Mouse (Mus musculus) B cell, adult 62 days (primary cell): ENCODE data around the gene Gsk3a. TPM values are rescaled to one million over a fixed set of nuclear protein-coding genes. Genes with fewer than 3 reads are reported as not detected.

Source experiments
- total RNA-seq: library from RNA; stranded (reverse); gene quantifications from 4 replicates; pipeline ENCODE4 v1.2.4, GENCODE M21; 2023

Gsk3a gene
- 81.1 to 85.7 TPM (median 84.3 TPM) in 4 replicates for total RNA-seq

GRCm38 (mm10) chr7:25237249-25238014, at the start of gene Gsk3a:
Gene Gsk3a (minus strand): TSS chr7:25237851.

DNA sequence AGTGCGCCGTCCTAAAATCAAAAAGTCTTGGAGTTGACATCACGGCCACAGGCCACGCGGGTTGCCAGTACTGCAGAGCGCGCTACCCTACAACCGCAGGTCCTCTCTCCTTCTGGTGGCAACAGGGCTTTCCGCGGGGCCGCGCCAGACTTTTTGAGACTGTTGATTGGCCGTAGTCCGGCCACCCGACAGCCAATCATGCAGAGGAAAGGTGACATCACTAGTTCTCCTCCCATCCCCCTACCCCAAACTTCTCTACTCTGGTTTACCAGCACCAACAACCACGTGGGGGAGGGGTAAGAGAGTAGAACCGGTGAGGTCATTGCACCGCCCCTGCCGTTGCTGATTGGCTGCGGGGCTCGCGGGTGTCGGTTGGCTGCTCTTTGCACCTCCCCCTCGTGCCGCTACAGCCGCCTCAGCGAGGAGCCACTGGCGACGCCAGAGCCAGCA, 29.7 kb upstream of the Gsk3a start, which contains the start of gene Cic:
TSS of gene Cic (plus strand) at position 404 of the 450 bp plus-strand sequence.

DNA sequence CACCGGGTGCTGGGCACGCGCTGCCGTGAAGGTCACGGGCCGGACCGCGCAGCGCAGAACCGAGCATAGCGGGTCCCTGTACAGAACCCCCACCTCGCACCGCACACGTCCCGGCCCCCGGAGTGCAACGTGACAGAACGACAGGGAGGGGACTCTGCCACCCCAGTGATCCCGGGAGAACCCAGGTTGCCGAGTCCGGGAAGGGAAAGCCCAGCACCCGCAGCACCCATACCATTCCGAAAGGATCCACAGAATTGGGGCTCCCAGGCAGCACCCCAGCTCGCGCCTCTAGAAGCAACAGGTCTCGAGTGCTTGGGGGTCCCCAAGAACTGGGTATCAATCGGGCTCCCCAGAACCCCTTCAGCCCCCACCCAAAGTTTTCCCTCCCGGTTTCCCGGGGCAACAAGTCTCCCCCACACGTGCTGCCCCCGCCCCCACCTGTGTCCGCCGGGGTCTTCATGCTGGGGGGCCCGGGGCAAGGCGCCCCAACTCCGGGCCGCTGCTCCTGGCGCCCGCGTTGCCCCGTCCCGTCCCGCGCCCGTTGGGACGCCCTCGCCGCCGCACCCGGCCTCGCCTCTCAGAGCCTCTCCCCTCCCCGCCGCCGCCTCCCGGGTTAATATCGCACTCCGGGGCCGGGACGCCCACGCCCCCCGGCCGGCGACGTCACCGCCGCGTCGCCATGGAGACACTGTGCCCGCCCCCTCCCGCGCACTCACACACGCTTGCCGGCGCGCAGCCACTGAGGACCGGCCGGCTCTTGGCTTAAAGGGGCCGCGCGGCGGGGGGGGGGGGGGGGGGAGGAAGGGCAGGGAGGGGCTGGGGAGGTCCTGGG, 12.7 kb upstream of the Gsk3a start, which contains the start of gene Erf:
TSS of gene Erf (minus strand) at position 621 of the 832 bp plus-strand sequence.

DNA sequence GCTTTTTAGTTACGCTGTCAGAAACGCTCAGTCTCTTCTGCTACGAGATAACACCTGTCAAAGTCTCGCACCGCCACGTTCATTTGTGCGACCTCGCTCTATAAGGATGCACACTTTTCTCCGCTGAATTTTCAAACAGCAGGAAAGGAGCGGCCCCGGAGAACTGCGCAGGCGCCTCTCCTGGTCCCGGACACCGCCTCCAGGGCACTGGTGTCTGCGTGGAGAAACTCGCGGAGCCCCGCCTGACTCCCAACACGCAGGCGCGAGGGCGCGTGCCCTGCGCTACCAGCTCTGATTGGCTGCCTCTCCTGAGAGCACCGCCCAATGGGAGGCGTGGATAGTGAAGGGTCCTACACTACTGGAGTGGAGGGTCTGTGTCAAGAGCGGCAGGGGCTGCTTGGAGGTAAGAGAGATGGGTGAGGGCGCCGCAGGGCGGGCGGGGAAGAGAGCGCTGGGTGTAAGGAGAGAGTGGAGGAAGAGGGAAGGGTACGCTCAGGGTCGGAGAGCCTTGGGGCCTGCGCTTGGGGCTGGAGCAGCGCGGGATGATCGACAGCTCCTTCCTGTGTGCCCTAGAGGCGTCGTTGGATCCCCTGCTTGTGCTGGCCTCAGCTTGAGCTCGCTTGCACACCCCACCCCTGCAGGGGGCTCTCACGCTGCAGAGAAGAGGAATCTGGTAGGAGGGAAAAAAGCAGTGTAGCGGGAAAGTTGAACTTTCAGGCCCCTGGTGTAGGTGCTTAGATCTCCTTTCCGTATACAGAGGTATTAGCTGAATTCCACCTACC, 16.4 kb downstream of the Gsk3a start, which contains the start of gene Zfp526:
TSS of gene Zfp526 (plus strand) at position 324 of the 782 bp plus-strand sequence.

DNA sequence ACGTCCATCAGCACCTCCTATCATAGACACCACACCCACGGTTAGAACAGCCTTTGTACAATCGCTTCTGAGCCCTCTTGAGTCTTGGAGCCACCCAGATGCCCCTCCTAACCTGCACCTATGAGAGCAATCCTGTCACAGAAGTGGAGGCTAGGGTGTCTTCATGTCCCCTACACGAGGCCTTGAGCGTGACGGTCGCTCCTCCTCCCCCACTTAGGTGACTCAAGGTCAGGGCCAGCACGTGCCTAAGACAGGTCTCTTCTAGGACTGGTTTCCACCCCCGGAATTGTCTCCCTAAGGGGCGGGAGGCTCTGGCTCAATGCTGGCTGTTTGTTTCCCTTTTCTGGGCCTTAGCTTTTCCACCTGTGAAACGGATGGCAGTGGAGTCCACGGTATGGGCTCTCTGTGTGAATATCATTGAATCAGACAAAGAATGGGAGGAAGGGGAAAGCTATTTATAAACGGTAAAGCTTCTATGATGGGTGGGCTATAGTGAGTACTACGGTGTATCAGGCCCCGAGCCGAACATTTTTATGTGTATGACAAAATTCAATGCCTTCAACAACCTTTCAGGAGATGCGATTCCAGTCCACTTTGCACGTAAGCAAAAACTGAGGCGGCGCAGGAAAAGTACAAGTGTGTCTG, 17.1 kb downstream of the Gsk3a start, which contains the start of gene Dedd2:
TSS of gene Dedd2 (minus strand) at position 159 of the 645 bp plus-strand sequence.

DNA sequence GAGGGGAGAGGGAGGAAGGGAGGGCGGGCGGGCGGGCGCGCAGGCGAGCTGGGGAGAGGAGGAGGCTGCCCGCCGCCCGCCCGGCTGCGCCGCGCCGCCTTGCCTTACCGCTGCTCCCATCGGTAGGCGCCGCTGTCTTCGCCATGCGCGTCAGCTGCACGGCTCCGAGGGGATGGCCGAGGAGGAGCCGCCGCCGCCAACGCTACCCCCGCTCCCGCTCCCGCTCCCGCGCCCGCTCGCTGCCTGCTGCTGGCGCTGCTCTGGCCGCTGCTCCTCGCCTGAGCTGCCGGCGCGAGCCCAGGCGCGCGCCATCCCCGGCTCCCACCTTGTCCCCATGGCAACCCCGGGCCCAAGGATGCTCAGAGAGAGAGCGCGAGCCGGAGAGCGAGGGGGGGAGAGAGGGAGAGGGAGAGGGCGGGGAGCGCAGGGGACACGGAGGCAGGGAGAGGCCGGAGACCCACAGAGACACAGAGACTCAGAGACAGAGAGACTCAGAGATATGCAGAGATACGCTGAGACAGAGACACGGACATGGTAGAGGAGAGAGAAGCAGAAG, 58.0 kb downstream of the Gsk3a start, which contains the start of gene Pou2f2:
TSS of gene Pou2f2 (minus strand) at position 121 of the 556 bp plus-strand sequence.

Other genes starting within 250 kb of the Gsk3a start
- 0.39 to 0.54 TPM (median 0.50 TPM) in 3 of 4 replicates, not detected in the other for gene Atp1a3, start 231.9 kb downstream of the Gsk3a start, total RNA-seq
- 1.8 to 4.9 TPM (median 3.5 TPM) in 4 replicates for gene Grik5, start 165.5 kb downstream of the Gsk3a start, total RNA-seq
- 11.8 to 16.2 TPM (median 13.1 TPM) in 4 replicates for gene Zfp574, start 165.3 kb downstream of the Gsk3a start, total RNA-seq
- 169 to 195 TPM (median 186 TPM) in 4 replicates for gene Pou2f2, start 58.1 kb downstream of the Gsk3a start, total RNA-seq
- gene Dedd2, start 17.2 kb downstream of the Gsk3a start, total RNA-seq = 95.4 to 116 TPM (median 97.6 TPM) in 4 replicates
- gene Zfp526, start 16.4 kb downstream of the Gsk3a start, total RNA-seq = 13.8 to 17.0 TPM (median 15.0 TPM) in 4 replicates
- gene Erf, start 12.9 kb upstream of the Gsk3a start, total RNA-seq = 15.6 to 21.6 TPM (median 20.3 TPM) in 4 replicates
- gene Cic, start 29.9 kb upstream of the Gsk3a start, total RNA-seq = 308 to 353 TPM (median 332 TPM) in 4 replicates
- gene Pafah1b3, start 60.1 kb upstream of the Gsk3a start, total RNA-seq = 45.1 to 61.2 TPM (median 47.3 TPM) in 4 replicates
- gene Prr19, start 63.6 kb upstream of the Gsk3a start, total RNA-seq = 0.48 TPM in 1 of 4 replicates, not detected in the others
- gene Tmem145, start 68.3 kb upstream of the Gsk3a start, total RNA-seq = not detected in 4 replicates
- gene Megf8, start 79.3 kb upstream of the Gsk3a start, total RNA-seq = 1.9 to 2.4 TPM (median 2.3 TPM) in 4 replicates
- gene Cnfn, start 131.9 kb upstream of the Gsk3a start, total RNA-seq = not detected in 4 replicates
- 29.9 to 35.4 TPM (median 33.8 TPM) in 4 replicates for gene Lipe, start 160.9 kb upstream of the Gsk3a start, total RNA-seq
- not detected in 4 replicates for gene Cxcl17, start 175.0 kb upstream of the Gsk3a start, total RNA-seq
- 42.2 to 47.3 TPM (median 44.1 TPM) in 4 replicates for gene Ceacam1, start 239.8 kb upstream of the Gsk3a start, total RNA-seq